Mouse (Mus musculus) retina, postnatal 7 days (tissue): ENCODE data around the gene Ccdc63.
A peak's percentile ranks its signal among the peaks of the same experiment; 100 is the strongest.

Experiments
- DNase-seq: peaks from one replicate; pipeline ENCODE4 v3.0.0-alpha.2; 2012; ENCODE audit warnings: low read depth, low spot score

Gene Ccdc63

GRCm38 (mm10) chr5:122125211-122125760, 15.3 kb downstream of the Ccdc63 start:
- DNase-seq = no peak

- DNase-seq = no peak
These were observed 24.4 kb downstream of the Ccdc63 start for GRCm38 (mm10) chr5:122116243-122116642.

GRCm38 (mm10) chr5:122115266-122115763, 25.3 kb downstream of the Ccdc63 start:
- no peak for DNase-seq

- no peak for DNase-seq
These were observed 26.4 kb downstream of the Ccdc63 start for GRCm38 (mm10) chr5:122114176-122114575.

GRCm38 (mm10) chr5:122113450-122113849, 27.2 kb downstream of the Ccdc63 start:
- no peak for DNase-seq

GRCm38 (mm10) chr5:122111933-122112248, 28.7 kb downstream of the Ccdc63 start:
- DNase-seq = no peak

- DNase-seq = no peak
These were observed 29.3 kb downstream of the Ccdc63 start for GRCm38 (mm10) chr5:122111091-122111932.

GRCm38 (mm10) chr5:122110625-122111024, 30.0 kb downstream of the Ccdc63 start:
- no peak for DNase-seq

GRCm38 (mm10) chr5:122109325-122110060, 31.1 kb downstream of the Ccdc63 start:
- no peak for DNase-seq

- no peak for DNase-seq
These were observed 32.5 kb downstream of the Ccdc63 start for GRCm38 (mm10) chr5:122108104-122108503.

GRCm38 (mm10) chr5:122106212-122106611, 34.4 kb downstream of the Ccdc63 start:
- DNase-seq = no peak

- DNase-seq = no peak
These were observed 35.6 kb downstream of the Ccdc63 start for GRCm38 (mm10) chr5:122104981-122105380.

- DNase-seq = no peak
These were observed 36.4 kb downstream of the Ccdc63 start for GRCm38 (mm10) chr5:122104201-122104600.

- no peak for DNase-seq
These were observed 37.5 kb downstream of the Ccdc63 start for GRCm38 (mm10) chr5:122103075-122103474.

GRCm38 (mm10) chr5:122102476-122103050, 38.1 kb downstream of the Ccdc63 start:
- no peak for DNase-seq

GRCm38 (mm10) chr5:122094439-122094838, 46.2 kb downstream of the Ccdc63 start:
- no peak for DNase-seq

- no peak for DNase-seq
These were observed 46.9 kb downstream of the Ccdc63 start for GRCm38 (mm10) chr5:122093734-122094133.

- no peak for DNase-seq
These were observed 47.8 kb downstream of the Ccdc63 start for GRCm38 (mm10) chr5:122092794-122093193.

- DNase-seq = peak; percentile 61
These were observed 49.6 kb downstream of the Ccdc63 start for GRCm38 (mm10) chr5:122091070-122091469.

- no peak for DNase-seq
These were observed 51.0 kb downstream of the Ccdc63 start for GRCm38 (mm10) chr5:122089664-122090063.

GRCm38 (mm10) chr5:122088917-122089316, 51.7 kb downstream of the Ccdc63 start:
- peak; percentile 71 for DNase-seq

- no peak for DNase-seq
These were observed 54.5 kb downstream of the Ccdc63 start for GRCm38 (mm10) chr5:122086121-122086520.
